Mouse (Mus musculus): ENCODE data around the gene Themis.

GRCm38 (mm10) chr10:28811928-28812570, 143.9 kb downstream of the Themis start:
- TF ChIP-seq EP300 (IDR thresholded peaks at IDR 0.05; ENCODE audit: low read depth in 1 of 2, low read length in 2 of 2) (no peak), CTCF (IDR thresholded peaks at IDR 0.05 in 2 of 3, conservative IDR thresholded peaks at IDR 0.05 in 1 of 3; ENCODE audit: control insufficient read depth in 1 of 3, insufficient read depth in 1 of 3, low read depth in 2 of 3, low read length in 3 of 3, poor library complexity in 1 of 3, severe bottlenecking in 1 of 3) (no peak), POLR2A (IDR thresholded peaks at IDR 0.05; ENCODE audit: control insufficient read depth in 1 of 2, insufficient read depth in 1 of 2, low read depth in 1 of 2, low read length in 2 of 2, poor library complexity in 1 of 2) (no peak), JUND (IDR thresholded peaks at IDR 0.05; ENCODE audit: low read depth, low read length) (no peak)

Measured in MEL (cell line).